Comparison of ENCODE assay signal across 8 mouse cellular contexts in genomic region chr15:100424396-100425122, GRCm38 (mm10). TPM values are rescaled to one million over a fixed set of nuclear protein-coding genes. Genes with fewer than 3 reads are reported as not detected.
A peak's percentile ranks its signal among the peaks of the same experiment; 100 is the strongest.
DNase-seq lines count a peak whose midpoint lies in the region; ATAC-seq and TF ChIP-seq lines count a peak whose summit lies in the region.

TSS of gene Slc11a2 (minus strand) at chr15:100425072.

- no peak for TF ChIP-seq CTCF in cortical plate, adult 2 months (IDR thresholded peaks at IDR 0.05; ENCODE audit: extremely low read depth, insufficient read depth, low read length)
- no peak for TF ChIP-seq CTCF in kidney, adult 2 months (conservative IDR thresholded peaks at IDR 0.05; ENCODE audit: insufficient read depth, insufficient read length, low read depth, low read length)
- TF ChIP-seq CTCF in liver, embryonic 14.5 days (IDR thresholded peaks at IDR 0.05; ENCODE audit: low read depth): no peak

- WGBS in kidney, adult 2 months: 17% methylated on average over 17 of the region's 17 CpGs
- 32% methylated on average over 17 of the region's 17 CpGs for whole genome bisulfite sequencing in liver, embryonic 14.5 days (ENCODE audit: insufficient replicate concordance)

- DNase-seq in heart, adult 18-20 months: no peak
- no peak for DNase-seq in heart, adult 9 months (ENCODE audit: low spot score in 2 of 2)
- DNase-seq in heart, adult 8-10 months (ENCODE audit: low spot score): no peak
- peak; percentile 81 for DNase-seq in kidney, adult 2 months
- DNase-seq in liver, embryonic 14.5 days (ENCODE audit: low read depth in 3 of 3, low spot score in 3 of 3): no peak
- peak; percentile 54 for DNase-seq in splenic B cell, adult 2 months (ENCODE audit: low read depth, low spot score)
- DNase-seq in thymus, postnatal 10 days (ENCODE audit: low spot score in 2 of 2): no peak

- H3K27ac ChIP-seq in cortical plate, adult 2 months (ENCODE audit: insufficient read depth, low read length): no peak within 1 kb of the TSS
- peak within 1 kb of the TSS; percentile 72 for H3K27ac ChIP-seq in kidney, adult 2 months (ENCODE audit: insufficient read depth, low read depth, low read length)
- H3K27ac ChIP-seq in liver, embryonic 14.5 days: no peak within 1 kb of the TSS

- H3K9ac ChIP-seq in liver, embryonic 14.5 days (replicated peaks): peak within 1 kb of the TSS; percentile 79

- no peak for ATAC-seq in liver, embryonic 14.5 days (ENCODE audit: insufficient read depth)

- no peak for TF ChIP-seq POLR2A in cortical plate, adult 2 months (IDR thresholded peaks at IDR 0.05; ENCODE audit: extremely low read depth, insufficient read depth, low read length)
- no peak for TF ChIP-seq POLR2A in kidney, adult 2 months (IDR thresholded peaks at IDR 0.05; ENCODE audit: low read depth, low read length)

- no peaks in the 10 kb centered on the region for H3K9me3 ChIP-seq in liver, embryonic 14.5 days (ENCODE audit: control insufficient read depth, low read length)

- H3K27me3 ChIP-seq in kidney, adult 2 months (replicated peaks; ENCODE audit: control insufficient read depth, insufficient read depth, low read length): no peaks in the 10 kb centered on the region
- H3K27me3 ChIP-seq in liver, embryonic 14.5 days (ENCODE audit: control insufficient read depth, insufficient read depth, low read length): peaks cover 12% of the 10 kb centered on the region
- H3K27me3 ChIP-seq in splenic B cell, adult 2 months (ENCODE audit: control insufficient read depth, insufficient read depth, low read length, poor library complexity, severe bottlenecking): no peaks in the 10 kb centered on the region; the same call in 1 of the 2 replicates

- H3K4me3 ChIP-seq in cortical plate, adult 2 months (ENCODE audit: insufficient read depth, low read length): no peak within 1 kb of the TSS
- peak within 1 kb of the TSS; percentile 8 for H3K4me3 ChIP-seq in kidney, adult 2 months (ENCODE audit: insufficient read depth, low read depth, low read length)
- peak within 1 kb of the TSS; percentile 40 to 100 for H3K4me3 ChIP-seq in liver, embryonic 14.5 days (ENCODE audit: insufficient read depth in 1 of 2, low read depth in 2 of 2, low read length in 2 of 2)

- H3K36me3 ChIP-seq in kidney, adult 2 months (ENCODE audit: control insufficient read depth, insufficient read depth, low read length): no peaks in the 10 kb centered on the region
- no peaks in the 10 kb centered on the region for H3K36me3 ChIP-seq in liver, embryonic 14.5 days (replicated peaks; ENCODE audit: control insufficient read depth, insufficient read depth, low read depth)
- H3K36me3 ChIP-seq in splenic B cell, adult 2 months (ENCODE audit: control insufficient read depth, insufficient read depth, low read length, poor library complexity, severe bottlenecking): no peaks in the 10 kb centered on the region

- peak within 1 kb of the TSS; percentile 100 for H3K4me2 ChIP-seq in liver, embryonic 14.5 days (ENCODE audit: low read depth)

- H3K4me1 ChIP-seq in cortical plate, adult 2 months (ENCODE audit: control insufficient read depth, insufficient read depth, low read length): peaks cover 10% of the 10 kb centered on the region
- peaks cover 20% of the 10 kb centered on the region; the same call in 1 of the 2 replicates for H3K4me1 ChIP-seq in kidney, adult 2 months (ENCODE audit: control insufficient read depth, insufficient read depth, low read length)
- H3K4me1 ChIP-seq in liver, embryonic 14.5 days (replicated peaks; ENCODE audit: control insufficient read depth in 2 of 2, insufficient read depth in 2 of 2, low read length in 1 of 2): peaks cover 22 to 25% of the 10 kb centered on the region in 2 experiments

- TF ChIP-seq EP300 in liver, embryonic 14.5 days (IDR thresholded peaks at IDR 0.05; ENCODE audit: low read depth): no peak

RNA-seq across cellular contexts. Expression of gene Slc11a2, which starts in this region (rescaled TPM):
- total RNA-seq in heart, adult 18-20 months (2021): 10 to 100 TPM; 37.8 to 44.5 TPM
- 47.8 and 51.6 TPM in 2 replicates for polyA plus RNA-seq in cortical plate, adult 2 months (2012; rRNA removed)
- total RNA-seq in heart, adult 8-10 months (2022): 10 to 100 TPM; 49.0 to 61.5 (median 51.9) TPM
- 97.1 and 109 TPM in 2 replicates for polyA plus RNA-seq in kidney, adult 2 months (2012; rRNA removed)
- 38.4 and 40.8 TPM in 2 replicates for polyA plus RNA-seq in liver, embryonic 14.5 days (2012; rRNA removed)
- 37.7 and 38.4 TPM in 2 replicates for polyA plus RNA-seq in liver, embryonic 14.5 days (2014; fragmentation: Nextera tagmentation; extraction: Ambion mirVana)

Comparison
In these comparisons a context has a peak if more than half of its experiments do, and no peak if none do; other contexts are left out.
1. DNase-seq: peak in kidney, adult 2 months (single experiment) and splenic B cell, adult 2 months (single experiment); none in heart, adult 18-20 months (0 of 2), heart, adult 9 months (0 of 2), heart, adult 8-10 months (single experiment), liver, embryonic 14.5 days (0 of 3) and thymus, postnatal 10 days (0 of 2).